Mouse (Mus musculus): ENCODE measurements around the gene Sema3a. TPM values are rescaled to one million over a fixed set of nuclear protein-coding genes. Genes with fewer than 3 reads are reported as not detected.

Gene Sema3a
- 10 to 100 TPM; 27.4 to 27.8 TPM for total RNA-seq (2021)
- long read RNA-seq, experiment 1, full-length matches to known transcripts, result 19 of 29 reads
- long read RNA-seq, experiment 1, partial matches to known transcripts, result 4 of 29 reads
- long read RNA-seq, experiment 1, other reads (novel, unspliced or antisense), result 6 of 29 reads
- long read RNA-seq, experiment 2, full-length matches to known transcripts, result 14 of 19 reads
- long read RNA-seq, experiment 2, partial matches to known transcripts, result 2 of 19 reads
- long read RNA-seq, experiment 2, other reads (novel, unspliced or antisense), result 3 of 19 reads

GRCm38 (mm10) chr5:13125241-13125692, at the start of gene Sema3a:
Gene Sema3a, plus strand, starts transcription at chr5:13125414.
- intact Hi-C loops (cut with DNase I), result no loop called here
- no peak for DNase-seq (ENCODE audit: low spot score in 2 of 2)

GRCm38 (mm10) chr5:13084777-13085439, 40.3 kb upstream of the Sema3a start:
- intact Hi-C loops (cut with DNase I), result no loop called here

GRCm38 (mm10) chr5:13090431-13090830, 34.8 kb upstream of the Sema3a start:
- no peak for DNase-seq (ENCODE audit: low spot score in 2 of 2)
- intact Hi-C loops (cut with DNase I), result no loop called here

More at GRCm38 (mm10) chr5:13084777-13085439, 40.3 kb upstream of the Sema3a start:
- DNase-seq (ENCODE audit: low spot score in 2 of 2), result no peak

GRCm38 (mm10) chr5:13109522-13109921, 15.7 kb upstream of the Sema3a start:
- intact Hi-C loops (cut with DNase I), result no loop called here
- no peak for DNase-seq (ENCODE audit: low spot score in 2 of 2)

- intact Hi-C loops (cut with DNase I), result no loop called here
Observed at GRCm38 (mm10) chr5:13117236-13117635, 8.0 kb upstream of the Sema3a start.

GRCm38 (mm10) chr5:13125757-13126156, 543 bp downstream of the Sema3a start:
- intact Hi-C loops (cut with DNase I), result no loop called here
- DNase-seq (ENCODE audit: low spot score in 2 of 2), result no peak

More at GRCm38 (mm10) chr5:13117236-13117635, 8.0 kb upstream of the Sema3a start:
- DNase-seq (ENCODE audit: low spot score in 2 of 2), result no peak

- DNase-seq (ENCODE audit: low spot score in 2 of 2), result no peak
- intact Hi-C loops (cut with DNase I), result no loop called here
Observed at GRCm38 (mm10) chr5:13126196-13126595, 982 bp downstream of the Sema3a start.

GRCm38 (mm10) chr5:13127121-13127520, 1.9 kb downstream of the Sema3a start:
- DNase-seq (ENCODE audit: low spot score in 2 of 2), result no peak
- intact Hi-C loops (cut with DNase I), result no loop called here

- no peak for DNase-seq (ENCODE audit: low spot score in 2 of 2)
- intact Hi-C loops (cut with DNase I), result no loop called here
Observed at GRCm38 (mm10) chr5:13144733-13145457, 19.7 kb downstream of the Sema3a start.

GRCm38 (mm10) chr5:13149909-13150308, 24.7 kb downstream of the Sema3a start:
- DNase-seq (ENCODE audit: low spot score in 2 of 2), result no peak
- intact Hi-C loops (cut with DNase I), result no loop called here

- intact Hi-C loops (cut with DNase I), result no loop called here
Observed at GRCm38 (mm10) chr5:13151002-13151401, 25.8 kb downstream of the Sema3a start.

GRCm38 (mm10) chr5:13157761-13158612, 32.8 kb downstream of the Sema3a start:
- intact Hi-C loops (cut with DNase I), result no loop called here
- peak in 1 of 2 experiments; percentile 5 for DNase-seq (ENCODE audit: low spot score in 2 of 2)

More at GRCm38 (mm10) chr5:13151002-13151401, 25.8 kb downstream of the Sema3a start:
- no peak for DNase-seq (ENCODE audit: low spot score in 2 of 2)

GRCm38 (mm10) chr5:13182186-13182585, 57.0 kb downstream of the Sema3a start:
- no peak for DNase-seq (ENCODE audit: low spot score in 2 of 2)

GRCm38 (mm10) chr5:13197886-13198285, 72.7 kb downstream of the Sema3a start:
- no peak for DNase-seq (ENCODE audit: low spot score in 2 of 2)

More at GRCm38 (mm10) chr5:13182186-13182585, 57.0 kb downstream of the Sema3a start:
- intact Hi-C loops (cut with DNase I), result no loop called here

GRCm38 (mm10) chr5:13199709-13200108, 74.5 kb downstream of the Sema3a start:
- intact Hi-C loops (cut with DNase I), result no loop called here
- DNase-seq (ENCODE audit: low spot score in 2 of 2), result no peak

More at GRCm38 (mm10) chr5:13197886-13198285, 72.7 kb downstream of the Sema3a start:
- intact Hi-C loops (cut with DNase I), result no loop called here

- no peak for DNase-seq (ENCODE audit: low spot score in 2 of 2)
- intact Hi-C loops (cut with DNase I), result no loop called here
Observed at GRCm38 (mm10) chr5:13255353-13255752, 130.1 kb downstream of the Sema3a start.

- intact Hi-C loops (cut with DNase I), result no loop called here
- DNase-seq (ENCODE audit: low spot score in 2 of 2), result no peak
Observed at GRCm38 (mm10) chr5:13256321-13256720, 131.1 kb downstream of the Sema3a start.

- intact Hi-C loops (cut with DNase I), result loop anchor here (10.0 kb wide), 1 partner anchor 132 kb away; no protein-coding TSS in a partner anchor
- DNase-seq (ENCODE audit: low spot score in 2 of 2), result peak; percentile 16 to 46
Observed at GRCm38 (mm10) chr5:13263087-13263486, 137.9 kb downstream of the Sema3a start.

- intact Hi-C loops (cut with DNase I), result loop anchor here (10.0 kb wide), 1 partner anchor 131 kb away; no protein-coding TSS in a partner anchor
- no peak for DNase-seq (ENCODE audit: low spot score in 2 of 2)
Observed at GRCm38 (mm10) chr5:13263539-13263938, 138.3 kb downstream of the Sema3a start.

Data from left cerebral cortex, postnatal 14 days (tissue).